Mouse (Mus musculus): Measurements from ENCODE around the gene Aldh1l1.

DNA sequence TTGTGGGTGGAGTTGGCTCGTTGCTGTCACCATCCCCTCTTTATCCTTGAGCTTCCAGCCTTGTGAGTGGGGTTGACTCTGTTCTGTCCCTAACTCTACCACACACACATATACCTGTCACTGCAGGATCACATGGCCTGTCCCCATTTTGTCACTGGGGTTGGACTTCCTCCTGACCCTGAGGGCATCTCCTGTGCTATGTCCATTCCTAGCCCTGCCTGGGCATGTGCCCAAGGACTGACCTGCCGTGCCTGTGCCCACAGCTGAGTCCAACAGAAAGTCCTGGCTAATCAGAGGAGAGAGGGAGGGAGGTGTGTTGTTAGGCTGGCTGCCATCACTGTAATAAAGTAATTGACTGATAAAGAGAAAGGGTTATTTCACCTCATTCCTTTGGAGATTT, 58.2 kb downstream of the Aldh1l1 start:
- TF ChIP-seq POLR2A (IDR thresholded peaks at IDR 0.05; ENCODE audit: control insufficient read depth in 1 of 2, insufficient read depth in 1 of 2, low read depth in 1 of 2, low read length in 2 of 2, poor library complexity in 1 of 2) (no peak), TBP (IDR thresholded peaks at IDR 0.05; ENCODE audit: low read depth, low read length) (no peak), USF1 (IDR thresholded peaks at IDR 0.05; ENCODE audit: low read depth, low read length) (no peak), CTCF (IDR thresholded peaks at IDR 0.05 in 2 of 3, conservative IDR thresholded peaks at IDR 0.05 in 1 of 3; ENCODE audit: control insufficient read depth in 1 of 3, insufficient read depth in 1 of 3, low read depth in 2 of 3, low read length in 3 of 3, poor library complexity in 1 of 3, severe bottlenecking in 1 of 3) (no peak), ZNF384 (IDR thresholded peaks at IDR 0.05; ENCODE audit: low read depth, low read length) (no peak), EP300 (IDR thresholded peaks at IDR 0.05; ENCODE audit: low read depth in 1 of 2, low read length in 2 of 2) (no peak), MEF2A (IDR thresholded peaks at IDR 0.05; ENCODE audit: extremely low read depth, insufficient replicate concordance, low read depth, low read length, poor library complexity, severe bottlenecking) (no peak), GATA1 (IDR thresholded peaks at IDR 0.05; ENCODE audit: low read depth, low read length) (no peak)
